Mouse (Mus musculus) cerebellum, adult 9-10 months (tissue): ENCODE measurements around the gene Mpzl2.

Experiments used
- DNase-seq: peaks from one replicate; pipeline ENCODE4 v3.0.0; 2022

The Mpzl2 gene

DNA sequence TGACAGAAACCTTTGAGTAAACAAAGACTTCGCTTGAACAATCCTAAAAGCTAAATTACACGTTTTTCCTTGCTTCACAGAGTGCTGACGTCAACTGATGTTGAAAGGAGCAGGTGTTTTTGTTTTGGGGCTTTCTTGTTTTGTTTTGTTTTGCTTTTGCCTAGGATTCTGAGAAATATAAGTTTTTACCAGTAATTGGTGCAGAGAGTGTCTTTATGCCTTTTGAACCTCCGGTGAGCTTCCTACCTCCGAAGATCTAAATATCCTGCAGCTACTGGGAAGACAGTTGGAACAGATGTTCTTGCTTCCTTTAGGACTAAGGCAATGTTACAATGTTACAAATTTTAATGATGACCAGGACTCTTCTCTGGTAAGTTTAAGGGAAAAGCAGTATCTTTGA is at the start of gene Mpzl2:
Gene Mpzl2, plus strand, starts transcription at position 301 of the 400 bp plus-strand sequence.
- no peak for DNase-seq

DNA sequence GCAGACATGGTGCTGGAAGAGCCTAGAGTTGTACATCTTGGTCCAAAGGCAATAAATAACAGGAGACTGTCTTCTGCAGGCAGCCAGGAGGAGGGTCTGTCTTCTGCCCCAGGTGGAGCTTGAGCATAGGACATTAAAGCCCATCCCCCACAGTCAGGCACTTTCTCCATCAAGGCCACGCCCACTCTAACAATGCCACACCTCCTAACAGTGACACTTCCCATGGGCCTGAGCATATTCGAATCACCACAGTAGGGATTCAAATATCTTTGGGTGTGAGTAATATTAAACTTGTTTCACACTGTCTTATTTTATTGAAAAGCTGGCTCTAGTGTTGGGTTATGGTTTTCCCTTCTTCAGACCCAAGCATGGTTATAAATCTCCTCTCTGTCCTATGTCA is 47.8 kb upstream of the Mpzl2 start:
- no peak for DNase-seq

DNA sequence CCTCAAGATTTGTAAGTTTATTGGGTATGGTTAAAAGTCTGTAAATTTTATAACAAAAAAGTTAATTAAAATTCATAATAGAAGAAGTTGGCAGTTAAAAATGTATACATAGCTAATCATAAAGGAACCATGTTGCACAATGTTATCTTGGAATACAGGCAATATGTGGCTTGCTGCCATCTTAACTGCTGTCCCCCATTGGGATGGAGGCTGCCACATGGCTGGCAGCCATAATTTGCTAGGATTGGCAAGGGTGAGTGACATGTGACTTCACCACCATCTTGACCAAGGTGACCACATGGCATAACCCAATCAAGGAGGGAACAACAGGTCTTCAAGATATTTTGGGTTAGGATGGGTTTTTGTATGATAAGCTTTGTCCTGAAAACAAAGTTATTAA is 47.3 kb upstream of the Mpzl2 start:
- peak; percentile 68 for DNase-seq

DNA sequence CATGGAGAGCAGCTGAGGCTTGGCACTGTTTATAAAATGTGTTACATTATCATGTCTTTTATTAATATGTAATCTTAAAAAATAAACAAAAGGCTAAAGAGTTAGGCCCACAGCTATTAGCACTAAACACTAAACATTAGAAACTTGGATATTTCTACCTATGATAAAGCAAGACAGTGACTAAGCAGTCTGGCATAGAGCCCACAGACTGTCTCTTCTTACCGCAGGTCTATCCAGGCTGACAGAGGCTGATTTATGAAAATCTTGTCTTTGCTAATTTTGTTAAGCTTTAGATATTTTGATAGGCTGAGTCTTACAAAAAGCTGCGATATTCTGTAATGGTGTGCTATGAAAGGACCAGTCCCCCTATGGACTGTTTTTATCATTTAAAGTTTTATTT is 46.3 kb upstream of the Mpzl2 start:
- DNase-seq = no peak

DNA sequence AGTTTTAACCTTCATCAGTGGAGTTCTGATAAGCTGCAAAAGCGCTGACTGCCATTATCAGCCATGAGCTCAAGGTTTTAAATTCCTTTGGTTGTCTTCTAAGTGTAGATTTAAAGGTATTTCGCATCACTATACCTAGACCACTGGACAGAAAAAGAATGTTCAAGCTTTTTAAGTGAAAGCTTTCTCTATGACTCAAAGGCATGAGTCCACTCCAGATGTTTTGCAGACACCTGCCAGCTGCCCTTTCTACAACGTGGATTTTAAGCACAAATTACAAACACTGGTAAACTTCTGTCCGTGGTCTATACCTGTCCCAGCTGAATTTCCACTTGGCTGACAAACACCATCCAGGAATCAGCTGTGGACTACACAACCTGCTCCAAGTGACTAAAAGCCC is 44.6 kb upstream of the Mpzl2 start:
- DNase-seq = no peak

DNA sequence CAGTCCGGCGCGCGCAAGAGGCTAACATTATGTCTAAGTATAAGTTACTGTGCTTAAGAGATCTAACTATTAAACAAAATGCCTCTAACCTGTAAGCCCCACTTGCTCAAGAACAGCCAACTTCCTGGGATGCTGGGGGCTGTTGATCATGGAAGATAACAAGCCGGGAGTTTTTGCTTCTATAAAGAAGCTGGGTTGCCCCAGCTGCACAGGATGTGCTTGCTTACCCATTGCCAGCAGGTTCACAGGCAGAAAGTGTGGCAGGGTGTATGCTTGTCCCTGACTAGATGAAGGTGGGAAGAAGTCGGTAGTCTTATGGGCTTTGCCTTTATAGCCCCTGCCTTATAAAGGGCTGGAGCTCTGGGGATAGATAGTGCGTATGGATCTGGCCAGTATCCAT is 43.0 kb upstream of the Mpzl2 start:
- no peak for DNase-seq

DNA sequence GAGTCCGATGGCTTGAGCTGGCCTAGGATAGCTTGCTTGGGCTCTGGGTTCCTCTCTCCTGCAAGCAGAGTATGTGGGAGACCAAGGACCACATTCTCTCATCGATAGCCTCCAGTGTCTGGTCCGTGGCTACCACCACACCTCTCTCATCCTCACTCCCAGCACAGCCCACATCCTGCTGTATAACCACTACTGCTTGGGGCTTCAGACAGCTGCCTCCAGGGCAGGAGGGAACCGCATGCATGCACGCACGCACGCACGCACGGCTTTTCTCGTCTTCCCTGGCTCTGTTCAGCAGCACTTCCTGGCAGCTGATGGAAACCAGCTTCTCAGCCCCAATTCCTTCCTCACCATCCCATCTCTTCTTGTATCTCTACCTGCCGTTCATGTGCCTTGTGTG is 41.5 kb upstream of the Mpzl2 start:
- DNase-seq = no peak

DNA sequence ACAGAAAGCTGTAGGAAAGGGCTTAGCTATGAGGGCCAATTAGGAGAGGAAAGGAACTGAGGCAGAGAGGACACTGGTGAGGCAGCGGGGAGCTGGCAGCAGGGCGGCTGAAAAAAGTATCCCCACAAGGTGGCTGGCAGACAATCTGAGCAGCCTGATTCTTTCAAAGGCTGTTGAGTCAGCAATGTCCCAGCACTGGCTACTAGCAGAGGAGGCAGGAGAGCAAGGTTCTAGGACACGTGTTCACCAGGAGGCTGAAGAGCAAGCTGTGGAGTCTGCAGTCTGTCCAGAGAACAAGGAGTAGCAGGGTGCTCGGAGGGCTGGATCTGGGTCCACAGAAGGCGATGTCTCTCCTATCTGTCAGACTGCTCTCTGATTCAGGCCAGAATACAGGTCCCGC is 40.4 kb upstream of the Mpzl2 start:
- peak; percentile 70 for DNase-seq

DNA sequence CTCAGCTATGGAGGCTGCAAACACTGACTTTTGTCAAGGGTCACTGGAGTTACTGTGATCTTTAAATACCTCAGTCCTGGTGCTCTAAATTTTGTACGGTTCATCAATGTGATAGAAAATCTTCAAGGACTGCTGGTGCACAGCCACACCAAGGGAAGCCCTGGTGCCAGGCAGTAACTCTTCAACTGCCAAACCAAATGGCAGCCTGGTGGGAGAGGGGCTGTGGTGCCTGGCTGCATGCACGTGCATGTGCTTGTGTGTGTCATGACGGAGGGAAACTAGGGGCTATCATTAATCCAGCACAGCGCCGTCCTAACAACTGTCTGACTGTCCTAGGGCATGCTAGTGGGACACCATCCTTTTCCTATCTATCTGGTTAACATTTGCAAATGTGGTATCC is 39.8 kb upstream of the Mpzl2 start:
- DNase-seq = no peak

DNA sequence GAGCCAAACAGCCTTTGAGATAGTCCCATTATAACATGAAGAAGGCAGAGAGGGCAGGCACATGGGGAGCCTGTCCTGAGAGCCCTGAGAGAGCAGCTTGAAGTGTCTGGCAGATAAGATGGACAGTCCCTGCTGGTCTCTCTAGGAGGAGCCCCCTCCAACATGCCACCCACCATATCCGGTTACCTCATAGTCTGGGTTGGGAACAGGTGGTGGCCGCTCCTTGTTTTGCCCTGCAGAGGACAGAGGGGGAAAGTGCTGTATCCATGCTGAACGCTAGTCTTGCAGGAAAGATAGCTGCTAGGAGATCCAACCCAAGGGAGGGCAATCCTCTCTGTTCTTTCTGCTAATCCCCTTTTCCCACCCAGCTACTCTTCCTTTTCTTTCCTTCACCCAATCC is 39.4 kb upstream of the Mpzl2 start:
- no peak for DNase-seq

DNA sequence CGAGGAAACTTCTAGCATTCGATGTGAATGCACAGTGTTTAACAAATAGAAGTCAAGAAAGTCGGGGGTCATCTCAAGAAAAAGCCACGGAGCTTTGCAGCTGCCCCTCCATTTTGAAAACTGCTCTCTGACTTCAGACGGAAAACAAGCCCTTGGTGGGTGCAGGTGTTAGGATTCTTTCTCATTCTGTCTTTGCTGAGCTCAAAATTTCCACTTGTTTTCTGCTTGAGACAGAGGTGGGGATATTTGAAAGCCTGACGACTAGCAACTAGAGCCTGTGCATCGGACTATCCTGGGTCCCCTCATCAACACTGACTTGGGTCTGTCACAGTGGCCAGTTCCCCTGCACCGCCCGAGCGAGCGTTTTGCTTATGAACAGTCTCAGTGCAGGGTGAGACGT is 32.2 kb upstream of the Mpzl2 start:
- no peak for DNase-seq

DNA sequence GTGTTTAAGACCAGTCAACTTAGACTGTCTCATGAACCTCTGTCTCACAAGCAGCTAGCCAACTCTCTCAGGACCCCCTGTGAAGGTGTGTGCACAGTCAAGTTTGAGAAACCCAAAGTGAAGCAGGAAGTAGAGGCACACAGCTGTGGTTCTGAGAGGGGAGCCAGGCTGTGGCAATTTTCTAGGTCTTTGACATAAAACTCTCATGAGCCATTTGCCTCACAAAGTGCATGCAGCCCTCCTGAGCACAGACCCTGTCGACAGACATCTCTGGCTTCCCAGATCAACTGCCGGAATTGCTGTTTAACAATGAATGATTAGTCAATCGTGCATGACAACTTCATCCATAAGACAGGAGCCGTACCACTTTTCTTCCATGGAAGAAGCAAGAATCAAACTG is 31.3 kb upstream of the Mpzl2 start:
- no peak for DNase-seq

DNA sequence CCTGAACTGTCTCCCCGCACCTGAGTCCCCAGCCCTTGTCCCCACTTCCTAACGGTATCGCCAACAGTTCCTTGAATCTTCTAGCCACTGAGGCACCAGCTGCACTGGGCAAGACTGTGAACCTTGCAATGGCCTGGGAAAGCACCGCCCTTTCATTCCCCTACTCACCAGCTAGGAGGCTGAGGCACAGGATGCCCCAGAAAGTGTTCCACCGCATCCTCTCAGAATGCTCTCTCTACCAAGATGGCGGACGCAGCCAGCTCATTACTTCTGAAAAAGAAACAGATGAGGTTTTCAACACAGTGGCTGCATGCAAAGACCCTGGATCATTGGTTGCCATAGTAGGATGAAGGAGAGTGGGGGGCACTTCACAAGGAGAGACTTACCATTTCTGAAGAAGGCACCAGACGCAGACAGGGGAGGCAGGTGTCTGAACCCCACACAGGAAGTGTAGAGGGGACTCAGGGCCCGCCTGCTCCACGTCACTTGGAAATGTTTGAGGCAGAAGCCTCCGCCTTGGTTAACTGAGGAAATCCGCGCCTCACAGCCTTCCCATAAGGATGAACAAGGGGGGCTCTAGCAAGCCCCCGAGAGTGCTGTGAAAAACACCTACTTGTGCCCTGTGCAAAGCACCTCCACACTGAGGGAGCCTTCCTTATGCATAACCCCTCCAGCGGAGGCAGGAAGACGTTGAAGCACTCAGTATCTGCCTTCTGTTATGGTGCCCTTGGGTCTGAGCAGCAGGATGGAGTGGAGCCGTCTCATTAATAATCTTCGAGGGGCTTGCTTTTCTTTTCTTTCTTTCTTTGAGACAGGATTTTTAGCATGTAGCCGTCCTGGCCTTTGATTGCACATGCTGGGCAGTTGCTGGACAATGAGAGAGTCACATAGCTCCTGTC is 30.2 kb upstream of the Mpzl2 start, which contains the start of gene Cd3e:
Gene Cd3e, minus strand, starts transcription at position 448 of the 899 bp plus-strand sequence.
- DNase-seq = no peak

DNA sequence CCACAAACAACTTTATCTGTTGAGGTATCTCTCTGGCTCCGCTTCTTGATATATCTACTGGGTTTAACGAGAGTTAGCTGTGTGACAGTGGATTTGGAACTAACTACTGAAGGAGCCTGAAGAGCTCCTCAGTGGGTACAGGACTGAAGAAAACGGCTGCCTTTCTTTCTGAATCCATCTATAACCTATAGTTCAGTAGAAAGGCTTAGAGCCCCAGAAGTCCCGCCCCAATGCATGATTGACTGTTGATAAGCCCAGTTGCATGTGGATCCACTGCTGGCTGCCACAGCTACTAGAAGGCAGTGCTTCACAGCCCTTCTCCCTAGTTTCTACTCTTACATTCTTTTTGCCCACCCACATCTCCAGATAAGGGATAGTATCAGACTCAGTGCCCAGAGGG is 29.1 kb upstream of the Mpzl2 start:
- no peak for DNase-seq

DNA sequence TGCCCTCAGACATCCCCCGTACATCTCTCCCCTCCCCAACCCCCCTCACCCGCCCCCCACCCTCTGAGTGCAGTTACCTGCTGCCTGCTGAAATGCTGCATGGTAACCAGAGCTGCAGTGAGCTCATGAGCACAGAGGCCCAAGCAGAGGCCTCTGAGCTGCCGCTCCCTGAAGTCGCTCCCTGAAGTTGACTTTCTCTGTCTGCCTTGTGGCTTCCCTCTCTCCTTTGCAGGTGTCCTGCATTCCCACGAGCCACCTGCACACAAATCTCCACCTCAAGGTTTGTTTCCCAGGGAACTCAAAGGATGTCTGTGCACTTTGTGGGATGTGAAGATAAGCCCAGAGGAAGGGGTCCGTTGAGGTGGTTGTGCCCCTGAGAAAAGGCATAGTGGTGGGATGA is 28.3 kb upstream of the Mpzl2 start:
- DNase-seq = no peak

DNA sequence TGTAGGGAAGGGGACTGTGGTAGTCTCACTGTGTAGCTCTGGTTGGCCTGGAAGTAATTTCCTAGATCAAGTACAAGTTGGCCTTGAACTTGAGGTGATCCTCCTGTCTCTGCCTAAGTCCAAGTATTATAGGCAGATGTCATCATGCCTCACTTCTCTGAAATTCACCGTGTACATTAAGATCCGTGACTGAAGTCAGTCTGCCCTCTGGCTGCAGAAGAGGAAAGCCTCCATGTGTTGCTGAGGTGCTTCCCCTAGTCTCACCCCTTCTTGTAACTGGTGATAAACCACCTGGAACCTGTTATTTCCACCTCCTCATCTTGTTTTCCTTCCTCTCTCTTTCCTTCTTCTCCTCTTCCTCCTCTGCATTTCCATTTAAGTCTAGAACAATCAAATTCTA is 24.7 kb upstream of the Mpzl2 start:
- no peak for DNase-seq

DNA sequence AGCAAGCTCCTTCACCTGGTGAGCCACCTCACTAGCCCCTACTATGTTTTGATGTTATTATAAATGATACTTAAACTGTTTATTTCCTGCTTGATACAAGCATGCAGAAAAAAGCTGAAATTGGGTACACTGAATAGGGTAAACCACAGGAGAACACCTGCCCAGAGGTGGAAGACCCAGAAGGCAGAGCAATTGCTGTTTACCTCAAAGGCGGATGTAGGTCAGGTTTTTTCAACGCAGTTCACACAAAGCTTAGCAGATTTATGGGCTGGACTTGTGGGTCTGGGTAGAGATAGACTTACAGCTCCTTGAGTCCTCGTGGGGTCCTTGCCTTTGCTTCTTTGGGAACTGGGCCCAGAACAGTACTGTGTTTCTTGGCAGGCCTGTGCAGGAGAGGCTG is 23.8 kb upstream of the Mpzl2 start:
- DNase-seq = no peak

DNA sequence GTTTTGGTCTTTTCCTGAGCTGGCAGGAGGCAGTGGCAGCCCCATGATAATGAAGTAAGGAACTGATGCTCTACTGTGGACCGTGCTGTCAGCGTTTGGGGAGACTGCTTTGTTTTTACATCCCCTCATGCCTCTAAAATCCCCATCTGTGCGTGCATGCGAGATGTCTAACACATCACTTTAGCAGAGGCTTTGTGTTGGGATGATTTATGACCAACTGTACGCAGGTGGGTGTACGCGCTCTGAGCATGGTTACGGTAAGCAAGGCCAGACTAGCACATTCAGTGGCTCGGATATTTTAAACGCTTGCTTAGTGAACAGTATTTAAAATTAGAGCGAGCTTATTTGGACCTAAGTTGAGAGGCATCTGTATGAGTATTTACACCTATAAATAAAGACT is 21.6 kb upstream of the Mpzl2 start:
- no peak for DNase-seq

DNA sequence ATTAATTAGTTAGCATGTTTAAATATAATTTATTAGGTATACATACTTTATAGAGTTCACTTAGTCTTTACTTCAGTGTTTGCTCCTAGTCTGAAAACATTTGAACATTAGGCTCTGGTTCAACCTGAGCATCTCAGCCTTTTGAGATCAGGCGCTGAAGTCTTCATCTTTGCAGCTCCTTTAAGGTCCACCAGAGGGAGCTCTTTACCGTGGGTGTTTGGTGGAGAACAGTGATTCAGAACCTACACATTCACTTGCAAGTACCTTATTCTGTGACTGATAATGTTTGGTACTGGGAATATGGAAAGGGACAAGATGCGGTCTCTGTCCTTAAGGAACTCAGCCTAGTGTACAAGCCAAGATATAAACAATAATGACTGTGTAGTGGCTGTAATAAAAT is 16.8 kb upstream of the Mpzl2 start:
- peak; percentile 78 for DNase-seq

DNA sequence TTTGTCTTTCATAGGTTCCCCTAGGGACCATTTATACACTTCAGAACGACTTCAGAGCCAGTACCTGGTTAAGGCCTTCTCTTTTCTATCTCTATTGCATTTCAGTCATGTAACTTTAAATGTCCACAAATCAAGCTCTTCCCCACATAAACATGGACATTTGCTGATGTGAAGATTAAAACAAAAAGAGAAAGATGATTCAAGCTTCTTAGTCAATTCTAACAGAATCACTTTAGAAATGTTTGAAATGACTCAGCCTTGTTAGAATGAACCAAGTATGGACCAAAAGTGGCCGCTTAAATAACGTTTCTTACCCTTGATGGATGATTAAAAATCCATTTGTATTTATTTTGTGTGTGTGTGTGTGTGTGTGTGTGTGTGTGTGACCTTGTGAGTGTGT is 16.0 kb upstream of the Mpzl2 start:
- no peak for DNase-seq

DNA sequence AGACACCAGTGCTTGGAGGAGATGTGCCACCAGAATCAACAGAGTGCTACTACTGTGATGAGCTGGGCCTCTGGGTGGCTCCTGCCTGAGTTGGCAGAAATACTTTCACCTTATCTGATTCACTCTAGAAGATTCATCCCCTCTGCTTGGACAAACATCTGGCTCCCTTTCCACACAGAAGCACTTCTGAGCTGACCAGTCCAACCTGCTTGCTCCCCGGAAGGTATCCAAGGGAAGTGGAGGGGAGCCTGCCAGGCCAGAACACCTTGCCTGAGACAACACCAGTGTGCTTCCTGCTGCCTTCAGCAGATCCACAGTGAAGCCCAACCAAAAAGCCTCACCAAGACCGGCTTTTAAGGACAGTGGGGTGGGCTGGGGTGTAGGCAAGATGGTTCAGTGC is 15.4 kb upstream of the Mpzl2 start:
- DNase-seq = no peak

DNA sequence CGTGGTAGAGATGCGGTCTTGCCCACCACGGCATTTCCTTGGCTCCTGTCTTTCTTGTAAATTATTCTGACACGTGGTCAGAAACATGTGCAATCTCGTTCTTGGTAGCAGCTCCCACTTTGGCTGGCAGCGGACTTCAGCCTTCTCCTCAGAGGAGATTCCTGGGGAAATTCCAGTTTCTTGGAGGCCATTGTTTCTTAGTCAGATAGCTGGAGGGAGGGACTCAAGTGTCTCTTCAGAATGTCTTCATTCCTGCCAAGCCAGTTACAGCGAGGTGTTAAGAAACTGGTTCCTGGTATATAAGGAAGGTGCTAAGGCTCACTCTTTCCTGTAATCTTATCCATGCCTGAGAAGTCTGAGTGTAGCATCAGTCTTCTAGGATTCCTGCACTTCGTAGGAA is 12.2 kb upstream of the Mpzl2 start:
- no peak for DNase-seq

DNA sequence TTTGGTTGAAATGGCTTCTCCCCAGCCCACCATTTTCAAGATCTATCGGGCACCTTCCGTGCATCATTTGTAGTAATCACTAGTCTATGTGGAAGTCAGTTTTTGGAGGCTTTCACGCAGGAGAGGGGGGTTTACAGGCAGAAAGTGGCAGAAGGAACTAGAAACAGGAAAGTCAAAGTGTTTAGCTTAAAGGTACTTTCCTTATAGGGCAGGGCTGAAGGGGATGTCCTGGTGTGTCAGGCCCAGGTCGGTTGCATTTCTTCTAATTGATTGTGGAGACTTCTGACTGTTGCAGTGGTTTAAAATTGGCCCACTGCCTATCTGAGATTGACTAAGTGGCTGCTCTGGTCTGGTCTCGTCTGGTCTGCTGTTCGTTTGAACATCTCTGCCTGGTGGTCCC is 9.3 kb upstream of the Mpzl2 start:
- no peak for DNase-seq

DNA sequence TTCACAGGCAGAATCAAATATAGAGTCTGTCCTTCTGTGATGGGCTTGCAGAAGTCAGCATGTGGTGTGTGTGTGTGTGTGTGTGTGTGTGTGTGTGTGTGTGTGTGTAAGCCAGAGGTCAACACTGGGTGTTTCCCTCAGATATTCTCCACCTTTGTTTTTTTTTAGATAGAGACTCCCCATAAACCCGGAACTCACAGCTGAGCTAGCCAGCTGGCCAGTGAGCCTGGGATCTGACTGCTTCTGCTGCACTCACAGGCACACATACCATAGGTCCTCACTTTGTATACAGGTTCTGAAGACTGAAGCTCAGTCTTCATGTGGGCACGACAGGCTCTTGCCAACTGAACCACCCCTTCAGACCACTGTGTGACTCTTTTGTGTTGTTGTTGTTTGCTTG is 7.3 kb upstream of the Mpzl2 start:
- DNase-seq = no peak

DNA sequence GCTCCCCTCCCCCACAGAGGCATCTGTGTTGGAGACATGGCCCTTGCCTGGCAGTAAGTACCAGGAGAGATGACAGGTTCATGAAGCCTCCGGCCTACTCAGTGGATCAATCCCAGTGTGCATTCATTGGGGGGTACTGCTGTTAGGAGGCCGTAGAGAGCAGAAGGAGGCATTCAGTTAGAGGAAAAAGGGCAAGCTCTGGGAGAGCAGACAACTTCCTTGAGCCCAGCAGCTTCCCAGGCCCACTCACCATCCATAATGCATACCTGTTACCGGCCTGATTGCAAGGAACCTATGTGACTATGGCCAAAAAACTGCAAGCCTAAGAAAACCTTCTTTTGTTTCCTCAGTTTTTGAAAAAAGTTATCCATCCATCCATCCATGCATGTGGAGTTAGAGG is 5.1 kb upstream of the Mpzl2 start:
- no peak for DNase-seq
